Mouse (Mus musculus) 416B (cell line): ENCODE results near the gene Zbtb16.

Experiments
- DNase-seq: peaks from one replicate; pipeline ENCODE4 v3.0.0; 2011; ENCODE audit warnings: low read depth

Zbtb16 gene

GRCm38 (mm10) chr9:48835631-48836565 is at the start of gene Zbtb16:
Zbtb16 (minus strand) TSS chr9:48836222.
- DNase-seq, result peak; percentile 89

GRCm38 (mm10) chr9:48872896-48873295 is 36.9 kb upstream of the Zbtb16 start:
- no peak for DNase-seq

- DNase-seq, result no peak
Measured at GRCm38 (mm10) chr9:48866523-48867121, 30.6 kb upstream of the Zbtb16 start.

GRCm38 (mm10) chr9:48865235-48865634 is 29.2 kb upstream of the Zbtb16 start:
- DNase-seq, result no peak

- no peak for DNase-seq
Measured at GRCm38 (mm10) chr9:48861481-48861880, 25.5 kb upstream of the Zbtb16 start.

- DNase-seq, result peak; percentile 82
Measured at GRCm38 (mm10) chr9:48860526-48860845, 24.5 kb upstream of the Zbtb16 start.

- no peak for DNase-seq
Measured at GRCm38 (mm10) chr9:48859828-48860525, 24.0 kb upstream of the Zbtb16 start.

- DNase-seq, result no peak
Measured at GRCm38 (mm10) chr9:48857944-48858343, 21.9 kb upstream of the Zbtb16 start.

- peak; percentile 54 for DNase-seq
Measured at GRCm38 (mm10) chr9:48856240-48856639, 20.2 kb upstream of the Zbtb16 start.

GRCm38 (mm10) chr9:48849531-48849930 is 13.5 kb upstream of the Zbtb16 start:
- DNase-seq, result no peak

- no peak for DNase-seq
Measured at GRCm38 (mm10) chr9:48839568-48839967, 3.5 kb upstream of the Zbtb16 start.

GRCm38 (mm10) chr9:48838346-48838745 is 2.3 kb upstream of the Zbtb16 start:
- no peak for DNase-seq

GRCm38 (mm10) chr9:48837181-48837580 is 1.2 kb upstream of the Zbtb16 start:
- DNase-seq, result peak; percentile 48

GRCm38 (mm10) chr9:48836566-48836930 is 526 bp upstream of the Zbtb16 start:
- no peak for DNase-seq

GRCm38 (mm10) chr9:48834541-48835411 is 1.2 kb downstream of the Zbtb16 start:
- no peak for DNase-seq

GRCm38 (mm10) chr9:48834006-48834405 is 2.0 kb downstream of the Zbtb16 start:
- DNase-seq, result no peak

- no peak for DNase-seq
Measured at GRCm38 (mm10) chr9:48833493-48833892, 2.5 kb downstream of the Zbtb16 start.

- DNase-seq, result no peak
Measured at GRCm38 (mm10) chr9:48832473-48833100, 3.4 kb downstream of the Zbtb16 start.

GRCm38 (mm10) chr9:48831560-48832460 is 4.2 kb downstream of the Zbtb16 start:
- DNase-seq, result no peak

- DNase-seq, result no peak
Measured at GRCm38 (mm10) chr9:48828839-48829238, 7.2 kb downstream of the Zbtb16 start.
